Mouse (Mus musculus) monocyte, adult 5-6 weeks (primary cell): ENCODE measurements around the gene Atg101. TPM values are rescaled to one million over a fixed set of nuclear protein-coding genes. Genes with fewer than 3 reads are reported as not detected.
"Not testable (repeated sequence)": the region's sequence is repeated elsewhere in the genome, so short reads cannot be mapped to it uniquely, and the experiment has no call there.

ENCODE experiments used
- ATAC-seq: fragments of 153-309, 156-312 bp; replicated peaks from 2 replicates; pipeline ENCODE4 v1.8.0; 2017; ENCODE audit warnings: mild to moderate bottlenecking; ENCODE audit not compliant: low TSS enrichment, insufficient number of reproducible peaks, severe bottlenecking, poor library complexity, low FRiP score
- total RNA-seq: library from RNA; stranded (forward); fragments of 200-1000, 200-491, 200-594 nt; gene quantifications from 3 replicates; pipeline ENCODE4 v1.2.3, GENCODE M21; 2017

Atg101 gene
- total RNA-seq, 1 experiment from 2014 or later: 58.7 TPM

- ATAC-seq: no peak
Observed at GRCm38 (mm10) chr15:101322640-101323039, 38.6 kb downstream of the Atg101 start.

- no peak for ATAC-seq
Observed at GRCm38 (mm10) chr15:101323511-101323910, 39.4 kb downstream of the Atg101 start.

- not testable (repeated sequence) for ATAC-seq
Observed at GRCm38 (mm10) chr15:101324409-101324808, 40.3 kb downstream of the Atg101 start.

GRCm38 (mm10) chr15:101325991-101326534 is 42.0 kb downstream of the Atg101 start:
- ATAC-seq: no peak

- peak; percentile 70 for ATAC-seq
Observed at GRCm38 (mm10) chr15:101327282-101327681, 43.2 kb downstream of the Atg101 start.

GRCm38 (mm10) chr15:101328876-101329563 is 44.9 kb downstream of the Atg101 start:
- no peak for ATAC-seq

- ATAC-seq: no peak
Observed at GRCm38 (mm10) chr15:101329564-101329892, 45.5 kb downstream of the Atg101 start.

- no peak for ATAC-seq
Observed at GRCm38 (mm10) chr15:101331090-101331489, 47.0 kb downstream of the Atg101 start.

GRCm38 (mm10) chr15:101332370-101332769 is 48.3 kb downstream of the Atg101 start:
- no peak for ATAC-seq

GRCm38 (mm10) chr15:101333165-101333564 is 49.1 kb downstream of the Atg101 start:
- no peak for ATAC-seq

- ATAC-seq: no peak
Observed at GRCm38 (mm10) chr15:101333648-101334047, 49.6 kb downstream of the Atg101 start.

GRCm38 (mm10) chr15:101336474-101337174 is 52.6 kb downstream of the Atg101 start:
- no peak for ATAC-seq

- ATAC-seq: no peak
Observed at GRCm38 (mm10) chr15:101338359-101338758, 54.3 kb downstream of the Atg101 start.

- ATAC-seq: peak; percentile 72
Observed at GRCm38 (mm10) chr15:101339537-101339936, 55.5 kb downstream of the Atg101 start.

Other genes starting within 250 kb of the Atg101 start
- gene Gm47841, start 236.9 kb upstream of the Atg101 start, total RNA-seq: not detected in 3 replicates
- gene Fignl2, start 205.7 kb upstream of the Atg101 start, total RNA-seq: 0.57 TPM in 1 of 3 replicates, not detected in the others
- not detected in 3 replicates for gene Ankrd33, start 168.5 kb upstream of the Atg101 start, total RNA-seq
- 8.5 to 20.0 TPM (median 11.2 TPM) in 3 replicates for gene Acvrl1, start 155.8 kb upstream of the Atg101 start, total RNA-seq
- 14.2 to 16.4 TPM (median 14.2 TPM) in 3 replicates for gene Acvr1b, start 110.2 kb upstream of the Atg101 start, total RNA-seq
- gene Grasp, start 60.1 kb upstream of the Atg101 start, total RNA-seq: 4.9 to 10.8 TPM (median 9.0 TPM) in 3 replicates
- 717 to 1,434 TPM (median 717 TPM) in 3 replicates for gene Nr4a1, start 30.0 kb upstream of the Atg101 start, total RNA-seq
- 0.75 to 1.4 TPM in 2 of 3 replicates, not detected in the other for gene 6030408B16Rik, start 8.9 kb downstream of the Atg101 start, total RNA-seq
- gene Krt80, start 85.9 kb downstream of the Atg101 start, total RNA-seq: 124 to 181 TPM (median 163 TPM) in 3 replicates
- 3.0 to 8.2 TPM (median 4.9 TPM) in 3 replicates for gene Krt7, start 126.8 kb downstream of the Atg101 start, total RNA-seq
- not detected in 3 replicates for gene Krt87, start 154.5 kb downstream of the Atg101 start, total RNA-seq
- not detected in 3 replicates for gene Krt88, start 163.5 kb downstream of the Atg101 start, total RNA-seq
- gene Krt81, start 179.5 kb downstream of the Atg101 start, total RNA-seq: not detected in 3 replicates
- 0.11 to 2.1 TPM in 2 of 3 replicates, not detected in the other for gene Krt86, start 189.2 kb downstream of the Atg101 start, total RNA-seq
- not detected in 3 replicates for gene Krt83, start 207.2 kb downstream of the Atg101 start, total RNA-seq
- gene Gm49425, start 233.0 kb downstream of the Atg101 start, total RNA-seq: not detected in 3 replicates
- not detected in 3 replicates for gene Krt84, start 248.5 kb downstream of the Atg101 start, total RNA-seq